In genomic region chr1:175988912-175989311, GRCm38 (mm10) we compare ENCODE assay signal across 26 mouse cellular contexts. TPM values are rescaled to one million over a fixed set of nuclear protein-coding genes. Genes with fewer than 3 reads are reported as not detected.
DNase-seq lines count a peak whose midpoint lies in the region; ATAC-seq and TF ChIP-seq lines count a peak whose summit lies in the region.
"Had no signal": no experiment of that assay in that cellular context is flagged by ENCODE, and none has a peak within 500 bp of the region (broad histone marks: within the 10 kb centered on the region; RNA-seq: fewer than 3 reads in every experiment).

No protein-coding gene starts in this region.

- peak; percentile 94 for ATAC-seq in lung, postnatal 0 days
- ATAC-seq in hindbrain, postnatal 0 days, result no peak
- ATAC-seq: CD4-positive, CD25-positive, alpha-beta regulatory T cell, adult 4 months; forebrain, embryonic 15.5 days; midbrain, embryonic 13.5 days had no signal

- 53% methylated on average over 4 of the region's 4 CpGs for WGBS in kidney, adult 2 months
- 50% methylated on average over 4 of the region's 4 CpGs for WGBS in lung, postnatal 0 days
- WGBS in hindbrain, postnatal 0 days, result 93% methylated on average over 4 of the region's 4 CpGs

- no peak overlapping the region for H3K4me3 ChIP-seq in kidney, adult 2 months (ENCODE audit: insufficient read depth, low read depth, low read length)
- no peak overlapping the region for H3K4me3 ChIP-seq in lung, postnatal 0 days (ENCODE audit: low read depth, low read length)
- H3K4me3 ChIP-seq in hindbrain, postnatal 0 days (ENCODE audit: low read length), result no peak overlapping the region
- H3K4me3 ChIP-seq: forebrain, embryonic 15.5 days; heart, adult 2 months; heart, embryonic 13.5 days; hindbrain, embryonic 10.5 days; hindbrain, embryonic 15.5 days; limb, embryonic 15.5 days; midbrain, embryonic 13.5 days had no signal

- no peak for TF ChIP-seq POLR2A in kidney, adult 2 months (IDR thresholded peaks at IDR 0.05; ENCODE audit: low read depth, low read length)

- H3K9me3 ChIP-seq in lung, postnatal 0 days (ENCODE audit: low read length), result no peaks in the 10 kb centered on the region
- no peaks in the 10 kb centered on the region for H3K9me3 ChIP-seq in hindbrain, postnatal 0 days (ENCODE audit: low read length)
- H3K9me3 ChIP-seq: forebrain, embryonic 15.5 days; hindbrain, embryonic 10.5 days; hindbrain, embryonic 15.5 days; limb, embryonic 15.5 days; midbrain, embryonic 13.5 days had no signal

- TF ChIP-seq EP300 in lung, postnatal 0 days (IDR thresholded peaks at IDR 0.05), result peak; percentile 83

- H3K4me2 ChIP-seq in lung, postnatal 0 days (replicated peaks; ENCODE audit: low read depth, low read length), result no peak overlapping the region
- H3K4me2 ChIP-seq in hindbrain, postnatal 0 days (ENCODE audit: low read depth, low read length), result no peak overlapping the region
- H3K4me2 ChIP-seq: forebrain, embryonic 15.5 days; heart, embryonic 13.5 days; hindbrain, embryonic 15.5 days; limb, embryonic 15.5 days; midbrain, embryonic 13.5 days had no signal

- no peaks in the 10 kb centered on the region for H3K27me3 ChIP-seq in kidney, adult 2 months (replicated peaks; ENCODE audit: control insufficient read depth, insufficient read depth, low read length)
- no peaks in the 10 kb centered on the region for H3K27me3 ChIP-seq in lung, postnatal 0 days (replicated peaks; ENCODE audit: insufficient read depth, low read length)
- no peaks in the 10 kb centered on the region for H3K27me3 ChIP-seq in hindbrain, postnatal 0 days (ENCODE audit: insufficient read depth, low read length)
- H3K27me3 ChIP-seq: forebrain, embryonic 15.5 days; heart, embryonic 13.5 days; hindbrain, embryonic 15.5 days; limb, embryonic 15.5 days; midbrain, embryonic 13.5 days had no signal

- peak; percentile 2 for DNase-seq in kidney, adult 11 months
- DNase-seq in kidney, adult 2 months, result no peak
- DNase-seq in kidney, postnatal 14 days, result peak; percentile 5
- no peak for DNase-seq in kidney, postnatal 36 days
- DNase-seq in lung, postnatal 0 days (ENCODE audit: low spot score), result peak; percentile 62
- DNase-seq in lung, postnatal 4 days, result no peak
- peak; percentile 10 for DNase-seq in lung, postnatal 25 days (ENCODE audit: low spot score)
- no peak for DNase-seq in hindbrain, postnatal 0 days (ENCODE audit: low spot score)
- DNase-seq: adrenal gland, postnatal 25 days; cerebellum, adult 9-11 months; embryo, embryonic 11 days; heart, adult 2 months; heart, postnatal 10 days had no signal

- no peak overlapping the region for H3K27ac ChIP-seq in kidney, adult 2 months (ENCODE audit: insufficient read depth, low read depth, low read length)
- H3K27ac ChIP-seq in lung, postnatal 0 days (ENCODE audit: low read length), result no peak overlapping the region
- no peak overlapping the region for H3K27ac ChIP-seq in hindbrain, postnatal 0 days
- H3K27ac ChIP-seq: forebrain, embryonic 15.5 days; heart, adult 2 months; heart, embryonic 13.5 days; hindbrain, embryonic 10.5 days; hindbrain, embryonic 15.5 days; limb, embryonic 15.5 days; liver, embryonic 14.5 days; macrophage; midbrain, embryonic 13.5 days had no signal

- H3K9ac ChIP-seq in lung, postnatal 0 days (replicated peaks; ENCODE audit: low read depth), result no peak overlapping the region
- H3K9ac ChIP-seq in hindbrain, postnatal 0 days (replicated peaks; ENCODE audit: low read length), result no peak overlapping the region
- H3K9ac ChIP-seq: forebrain, embryonic 15.5 days; heart, embryonic 13.5 days; hindbrain, embryonic 15.5 days; limb, embryonic 15.5 days; liver, embryonic 14.5 days; midbrain, embryonic 13.5 days had no signal

- H3K4me1 ChIP-seq in kidney, adult 2 months (ENCODE audit: control insufficient read depth, insufficient read depth, low read length), result no peaks in the 10 kb centered on the region
- no peaks in the 10 kb centered on the region for H3K4me1 ChIP-seq in lung, postnatal 0 days (ENCODE audit: insufficient read depth, low read depth, low read length)
- no peaks in the 10 kb centered on the region for H3K4me1 ChIP-seq in hindbrain, postnatal 0 days (ENCODE audit: insufficient read depth, low read length)
- H3K4me1 ChIP-seq: forebrain, embryonic 15.5 days; heart, embryonic 13.5 days; hindbrain, embryonic 10.5 days; hindbrain, embryonic 15.5 days; limb, embryonic 15.5 days; midbrain, embryonic 13.5 days had no signal

- no peaks in the 10 kb centered on the region for H3K36me3 ChIP-seq in kidney, adult 2 months (ENCODE audit: control insufficient read depth, insufficient read depth, low read length)
- H3K36me3 ChIP-seq in lung, postnatal 0 days (ENCODE audit: insufficient read depth, low read length), result no peaks in the 10 kb centered on the region
- H3K36me3 ChIP-seq in hindbrain, postnatal 0 days (ENCODE audit: insufficient read depth, low read length), result no peaks in the 10 kb centered on the region
- H3K36me3 ChIP-seq: forebrain, embryonic 15.5 days; heart, embryonic 13.5 days; hindbrain, embryonic 10.5 days; hindbrain, embryonic 15.5 days; limb, embryonic 15.5 days; midbrain, embryonic 13.5 days had no signal

- TF ChIP-seq CTCF in kidney, adult 2 months (conservative IDR thresholded peaks at IDR 0.05; ENCODE audit: insufficient read depth, insufficient read length, low read depth, low read length), result no peak
- TF ChIP-seq CTCF in lung, postnatal 0 days (IDR thresholded peaks at IDR 0.05), result no peak
- TF ChIP-seq CTCF in hindbrain, postnatal 0 days (IDR thresholded peaks at IDR 0.05; ENCODE audit: low read depth), result no peak

RNA-seq across cellular contexts. Expression of gene Rbm8a2, which starts 10.0 kb away (rescaled TPM):
- not detected in 2 replicates for polyA plus RNA-seq in kidney, adult 2 months (2012; rRNA removed)
- polyA plus RNA-seq in lung, postnatal 0 days (2015; fragmentation: Nextera tagmentation; extraction: Ambion mirVana), result 0.35 and 0.68 TPM in 2 replicates
- not detected in 2 replicates for total RNA-seq in hindbrain, postnatal 0 days (2014; rRNA removed)
- polyA plus RNA-seq in hindbrain, postnatal 0 days (2015; fragmentation: Nextera tagmentation; extraction: Ambion mirVana), result 0.53 and 0.55 TPM in 2 replicates
- total RNA-seq: adrenal gland, adult 18-20 months; adrenal gland, postnatal 25 days; gastrocnemius, adult 8-10 months; heart, adult 2 months; heart, postnatal 10 days; layer of hippocampus, adult 8-10 months; layer of hippocampus, postnatal 25 days had no signal
- polyA plus RNA-seq: heart, adult 2 months had no signal

Comparison
In these comparisons a context has a peak if more than half of its experiments do, and no peak if none do; other contexts are left out.
1. DNase-seq: peak in kidney, adult 11 months (single experiment), kidney, postnatal 14 days (single experiment), lung, postnatal 0 days (single experiment) and lung, postnatal 25 days (single experiment); none in kidney, adult 2 months (single experiment), kidney, postnatal 36 days (0 of 2), lung, postnatal 4 days (0 of 2) and hindbrain, postnatal 0 days (single experiment).